Mouse (Mus musculus): ENCODE measurements around the gene 1700057G04Rik. TPM values are rescaled to one million over a fixed set of nuclear protein-coding genes. Genes with fewer than 3 reads are reported as not detected.
"Not testable (repeated sequence)": the region's sequence is repeated elsewhere in the genome, so short reads cannot be mapped to it uniquely, and the experiment has no call there.

1700057G04Rik gene
- total RNA-seq, 2 experiments from 2014 or later, result not detected

DNA sequence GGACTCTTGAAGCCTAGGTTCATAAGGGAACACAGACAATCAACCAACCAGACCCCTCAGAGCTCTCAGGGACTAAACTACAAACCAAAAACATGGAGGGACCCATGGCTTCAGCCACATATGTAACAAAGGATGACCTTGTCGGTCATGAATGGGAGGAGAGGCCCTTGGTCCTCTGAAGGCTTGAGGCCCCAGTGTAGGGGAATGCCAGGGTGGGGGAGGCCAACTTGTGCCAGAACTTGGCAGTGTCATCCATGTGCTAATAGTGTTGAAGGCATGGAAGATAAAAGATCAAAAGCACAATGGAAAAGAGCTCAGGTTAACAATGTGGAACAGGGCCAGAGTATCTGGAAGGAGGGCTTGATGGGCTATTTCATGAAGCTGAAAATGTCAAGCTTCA lies 10.9 kb upstream of the 1700057G04Rik start:
- no peak for DNase-seq (ENCODE audit: extremely low spot score in 1 of 2, low spot score in 1 of 2)

DNA sequence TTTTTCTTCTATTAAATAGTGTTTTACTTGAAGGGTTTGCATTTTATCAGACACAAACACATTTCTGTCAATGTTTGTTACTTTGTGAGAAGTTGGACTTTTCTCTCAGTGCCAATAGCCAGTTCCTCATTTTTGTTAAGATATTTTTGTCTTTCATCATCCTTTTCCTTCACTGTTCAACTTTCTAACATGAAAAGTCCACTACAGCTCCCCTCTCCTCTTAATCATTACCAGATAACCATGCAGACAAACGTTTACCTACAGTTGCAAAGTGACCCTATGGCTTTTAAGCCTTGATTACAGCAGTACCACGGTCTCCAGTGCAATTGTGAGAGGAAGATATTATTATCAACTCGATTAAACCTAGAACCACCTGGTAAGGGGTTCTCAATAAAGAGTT lies 8.0 kb upstream of the 1700057G04Rik start:
- DNase-seq (ENCODE audit: extremely low spot score in 1 of 2, low spot score in 1 of 2), result no peak

DNA sequence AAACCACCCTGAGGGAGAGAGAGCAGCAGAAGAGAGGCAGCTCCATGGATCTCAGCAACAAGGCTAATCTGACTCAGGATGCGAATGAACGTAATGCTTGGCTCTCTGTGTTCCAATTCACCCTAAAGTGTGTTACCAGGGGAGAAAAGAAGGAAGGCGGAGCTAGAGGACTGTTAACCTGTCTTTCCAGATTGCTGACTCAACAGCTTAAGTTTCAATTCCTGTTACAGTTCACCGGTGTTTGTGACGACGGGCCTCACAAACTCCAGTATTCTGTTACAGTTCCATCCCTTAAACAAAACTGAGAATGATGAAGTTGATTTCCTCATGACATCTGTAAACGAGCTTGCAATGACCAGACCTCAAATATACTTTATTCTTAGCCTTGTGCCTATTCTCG lies 4.1 kb upstream of the 1700057G04Rik start:
- no peak for DNase-seq (ENCODE audit: extremely low spot score in 1 of 2, low spot score in 1 of 2)

DNA sequence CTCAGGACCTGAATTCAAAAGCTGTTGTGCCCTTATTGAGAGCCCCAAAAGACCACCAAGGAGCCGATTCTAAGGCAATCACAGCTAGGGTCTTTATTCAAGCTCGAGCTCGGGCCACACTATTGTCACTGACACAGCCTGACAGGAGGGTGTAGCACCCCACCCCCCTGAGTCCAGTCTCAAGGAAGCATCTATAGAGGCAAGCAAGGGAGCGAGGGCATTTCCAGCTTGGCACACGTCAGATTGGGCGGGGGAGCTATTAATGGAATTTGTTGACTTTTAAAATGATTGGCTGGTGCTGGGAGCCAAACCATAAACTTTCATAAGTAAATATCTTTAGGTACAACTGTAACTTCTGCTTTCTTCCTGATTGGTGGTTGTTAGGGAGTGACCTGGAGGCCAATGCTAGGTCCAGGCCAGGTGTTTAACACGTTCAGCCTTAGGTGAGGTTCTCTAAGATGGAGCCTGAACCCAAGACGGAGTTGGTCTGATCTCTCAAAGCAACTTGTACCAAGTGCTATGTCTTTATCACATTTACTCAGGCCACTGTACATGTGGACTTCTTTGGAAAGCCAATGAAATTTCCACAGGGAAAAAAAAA lies 3.5 kb upstream of the 1700057G04Rik start:
- no peak for DNase-seq (ENCODE audit: extremely low spot score in 1 of 2, low spot score in 1 of 2)

DNA sequence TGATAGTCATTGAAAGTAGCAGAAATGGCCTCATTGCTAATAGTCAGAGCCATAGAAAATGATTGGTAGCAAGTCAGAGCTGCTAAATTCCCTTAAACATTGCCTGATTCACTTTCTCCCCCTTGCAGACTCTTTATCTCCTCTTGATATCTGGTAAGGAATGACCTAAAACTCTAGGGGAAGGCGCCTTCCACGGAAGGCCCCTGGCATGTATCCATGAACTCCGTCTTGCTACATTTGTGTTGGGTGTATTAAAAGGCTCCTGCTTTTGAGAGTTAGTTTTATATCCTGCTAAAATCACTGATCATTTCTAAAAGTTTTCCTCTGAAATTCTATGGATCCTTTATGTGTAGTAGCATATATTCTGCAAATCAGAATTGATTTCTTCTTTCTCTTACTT lies 7.6 kb downstream of the 1700057G04Rik start:
- no peak for DNase-seq (ENCODE audit: extremely low spot score in 1 of 2, low spot score in 1 of 2)

DNA sequence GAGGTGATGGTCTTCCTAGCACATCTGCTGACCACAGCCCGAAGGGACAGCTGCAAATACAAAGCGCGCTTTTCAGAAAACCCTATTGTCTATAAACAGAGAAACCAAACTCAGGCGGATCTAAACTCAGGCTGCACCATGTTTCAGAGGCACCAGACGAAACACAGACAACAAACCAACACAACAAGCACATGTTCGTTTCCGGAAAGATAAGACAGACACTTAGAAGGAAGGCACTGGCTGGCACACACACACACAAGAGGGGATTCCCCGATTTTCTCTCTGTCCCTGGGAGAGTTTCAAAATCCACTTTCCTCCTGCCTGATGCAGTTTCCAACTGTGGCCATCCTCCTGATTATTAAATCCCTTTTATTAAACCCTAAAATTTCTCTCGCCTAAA lies 16.8 kb downstream of the 1700057G04Rik start:
- not testable (repeated sequence) for DNase-seq (ENCODE audit: extremely low spot score in 1 of 2, low spot score in 1 of 2)

DNA sequence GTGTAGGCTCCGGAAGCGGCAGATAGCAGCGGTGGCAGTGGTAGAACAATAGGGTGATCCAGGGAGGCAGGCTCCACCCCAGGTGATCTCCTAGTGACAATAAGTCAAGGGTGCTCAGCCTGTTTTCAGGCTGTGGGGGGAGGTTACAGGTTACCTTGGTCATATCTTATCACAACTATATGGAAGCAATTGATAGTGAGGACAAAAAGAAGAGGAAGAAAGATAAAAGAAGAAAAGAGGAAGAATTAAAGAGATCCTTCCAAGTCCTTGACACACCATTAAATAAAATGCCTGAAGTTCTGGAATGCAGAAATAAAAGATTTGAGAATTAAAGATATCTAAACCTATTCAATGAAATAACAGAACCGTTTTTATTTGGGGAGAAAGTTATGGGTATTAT lies 17.6 kb downstream of the 1700057G04Rik start:
- no peak for DNase-seq (ENCODE audit: extremely low spot score in 1 of 2, low spot score in 1 of 2)

DNA sequence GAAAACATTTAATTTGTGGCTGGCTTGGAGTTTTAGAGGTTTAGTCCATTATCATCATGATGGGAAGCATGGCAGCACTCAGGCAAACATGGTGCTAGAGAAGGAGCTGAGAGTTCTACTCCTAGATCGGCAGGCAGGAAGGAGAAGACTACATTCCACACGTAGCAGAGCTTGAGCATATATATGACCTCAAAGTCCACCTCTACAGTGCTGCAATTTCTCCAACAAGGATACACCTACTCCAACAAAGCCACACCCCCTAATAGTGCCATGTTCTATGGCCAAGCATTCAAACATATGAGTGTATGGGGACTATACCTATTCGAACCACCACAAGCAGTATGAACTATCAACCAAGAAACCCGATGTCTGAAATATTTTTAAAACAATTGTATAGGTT lies 22.2 kb downstream of the 1700057G04Rik start:
- no peak for DNase-seq (ENCODE audit: extremely low spot score in 1 of 2, low spot score in 1 of 2)

DNA sequence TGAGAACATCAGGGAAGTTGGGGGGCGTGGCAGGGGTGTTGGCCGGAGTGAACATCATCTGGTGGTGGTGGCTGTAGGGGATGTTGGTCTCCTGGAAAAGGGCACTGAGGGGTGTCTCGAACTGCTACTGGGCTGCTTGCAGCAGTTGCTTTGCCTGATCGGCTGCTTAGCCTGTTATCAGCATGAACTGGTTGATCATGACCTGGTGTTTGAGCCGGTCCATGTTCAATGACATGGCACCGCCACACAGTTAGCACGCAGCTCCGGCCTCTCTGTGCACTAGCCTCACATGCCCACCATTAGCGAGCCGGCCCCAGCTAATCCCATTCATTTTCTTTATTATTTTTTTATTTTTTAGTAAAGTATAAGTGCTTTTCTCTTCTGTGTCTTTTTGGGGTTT lies 25.7 kb downstream of the 1700057G04Rik start:
- no peak for DNase-seq (ENCODE audit: extremely low spot score in 1 of 2, low spot score in 1 of 2)

DNA sequence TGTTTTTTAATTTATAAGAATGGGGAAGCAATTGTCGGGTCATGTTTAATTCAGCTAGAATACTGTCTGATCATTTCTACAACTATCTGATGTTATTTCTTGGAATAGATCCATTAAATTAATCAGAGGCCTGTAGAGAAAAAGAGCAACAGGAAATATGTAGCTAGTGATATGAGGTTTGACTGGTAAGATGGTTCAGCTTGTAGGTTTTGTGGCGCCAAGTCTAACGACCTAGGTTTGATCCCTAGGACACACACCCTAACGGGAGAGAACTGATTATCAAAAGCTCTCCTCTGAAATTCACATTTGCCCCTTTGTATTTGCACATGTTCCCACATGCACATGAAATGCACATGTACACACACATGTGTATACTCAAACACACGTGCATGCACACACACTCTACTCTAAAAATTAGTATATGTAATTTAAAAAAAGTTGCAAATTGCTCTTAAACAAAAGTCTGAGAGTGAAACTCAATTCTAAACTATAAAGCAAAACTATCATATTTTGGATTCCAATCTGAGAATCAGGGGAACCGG lies 26.2 kb downstream of the 1700057G04Rik start:
- DNase-seq (ENCODE audit: extremely low spot score in 1 of 2, low spot score in 1 of 2), result no peak

DNA sequence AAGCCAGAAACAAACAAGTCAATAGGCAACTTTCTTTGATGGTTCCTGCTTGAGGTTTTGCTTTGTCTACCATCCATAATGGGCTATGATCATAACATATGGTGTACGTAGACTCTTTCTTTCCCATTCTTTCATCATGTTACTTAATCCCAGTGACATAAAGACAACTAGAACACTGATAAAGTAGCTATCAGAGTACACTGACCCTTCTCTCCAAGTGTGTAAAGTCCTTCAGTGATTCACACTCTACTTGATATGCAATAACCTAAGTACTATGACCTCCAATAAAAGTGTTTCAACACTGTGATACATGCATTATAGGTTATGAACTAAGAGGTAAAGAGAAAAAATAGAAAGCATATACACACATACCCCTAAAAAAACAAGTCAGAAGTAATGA lies 27.9 kb downstream of the 1700057G04Rik start:
- no peak for DNase-seq (ENCODE audit: extremely low spot score in 1 of 2, low spot score in 1 of 2)

DNA sequence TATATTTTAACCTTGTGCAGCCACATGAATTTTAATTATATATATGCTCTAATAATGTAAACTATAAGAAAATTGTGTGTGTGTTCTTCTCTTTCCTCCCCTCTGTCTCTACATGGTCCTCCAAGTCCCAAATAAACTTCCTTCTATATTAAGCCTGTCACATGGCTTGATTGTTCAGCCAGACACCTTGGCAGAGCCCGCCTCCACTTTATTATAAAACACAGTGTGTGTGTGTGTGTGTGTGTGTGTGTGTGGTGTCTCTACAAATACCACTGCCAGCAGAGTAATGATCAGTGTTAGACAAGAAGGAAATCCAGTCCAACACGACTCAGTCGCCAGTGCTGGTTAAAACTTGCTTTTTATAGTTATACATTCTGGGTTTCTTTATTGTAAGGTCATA lies 28.5 kb downstream of the 1700057G04Rik start:
- no peak for DNase-seq (ENCODE audit: extremely low spot score in 1 of 2, low spot score in 1 of 2)

DNA sequence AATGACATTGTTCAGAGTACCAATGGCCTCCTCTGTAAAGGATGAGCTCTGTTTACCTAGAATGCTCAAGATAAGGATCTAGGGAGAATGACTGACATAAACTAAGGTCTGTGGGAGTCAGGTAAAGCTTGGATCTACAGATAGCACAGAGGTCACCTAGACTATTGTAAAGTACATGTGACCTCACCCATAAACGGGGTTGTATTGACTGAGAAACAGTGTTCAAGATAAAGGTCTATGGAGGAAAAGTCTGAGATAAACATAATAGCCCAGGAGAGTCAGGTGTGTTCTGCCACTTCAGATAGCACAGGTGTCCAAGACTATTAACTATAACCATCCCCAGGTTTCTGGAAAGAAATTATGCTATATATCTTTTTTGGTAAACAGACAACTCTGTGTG lies 29.8 kb downstream of the 1700057G04Rik start:
- DNase-seq (ENCODE audit: extremely low spot score in 1 of 2, low spot score in 1 of 2), result no peak

DNA sequence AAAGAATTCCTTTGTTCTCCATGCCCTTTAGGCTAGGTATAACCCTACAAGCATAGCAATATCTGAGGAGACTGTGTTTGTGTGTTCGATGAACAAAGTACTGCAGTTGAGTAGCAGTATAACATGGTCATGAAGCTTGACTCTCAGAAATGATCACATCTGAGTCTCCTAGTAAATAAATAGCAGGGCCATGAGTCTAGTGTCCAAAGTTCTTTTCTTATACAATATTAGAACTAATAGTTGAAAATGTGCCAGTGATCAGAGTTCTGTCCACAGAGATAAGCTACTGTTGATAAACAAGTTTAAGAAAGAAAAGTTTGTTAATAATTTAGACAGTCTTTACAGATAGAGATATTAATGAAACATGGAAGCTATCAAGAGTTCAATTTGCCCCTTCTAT lies 42.7 kb downstream of the 1700057G04Rik start:
- DNase-seq (ENCODE audit: extremely low spot score in 1 of 2, low spot score in 1 of 2), result no peak

DNA sequence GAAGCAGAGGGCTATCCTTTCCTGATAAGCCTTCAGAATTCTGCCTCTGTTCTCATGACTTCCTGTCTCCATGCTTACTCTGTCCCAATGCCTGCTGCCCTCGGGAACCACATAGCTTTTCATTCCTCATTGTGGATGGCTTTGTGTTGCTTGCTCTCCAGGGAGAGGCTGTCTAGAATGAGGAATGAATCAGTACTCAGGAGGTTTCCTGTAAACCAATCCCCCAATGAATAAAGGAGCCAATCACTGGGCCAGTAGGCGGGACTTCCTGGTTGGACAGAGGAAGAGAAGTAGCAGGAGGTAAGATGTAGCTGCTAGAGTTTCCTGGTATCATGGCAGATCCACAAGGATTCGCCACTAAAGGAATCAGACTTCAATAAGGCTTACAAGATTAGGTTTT lies 44.1 kb downstream of the 1700057G04Rik start:
- DNase-seq (ENCODE audit: extremely low spot score in 1 of 2, low spot score in 1 of 2), result no peak

DNA sequence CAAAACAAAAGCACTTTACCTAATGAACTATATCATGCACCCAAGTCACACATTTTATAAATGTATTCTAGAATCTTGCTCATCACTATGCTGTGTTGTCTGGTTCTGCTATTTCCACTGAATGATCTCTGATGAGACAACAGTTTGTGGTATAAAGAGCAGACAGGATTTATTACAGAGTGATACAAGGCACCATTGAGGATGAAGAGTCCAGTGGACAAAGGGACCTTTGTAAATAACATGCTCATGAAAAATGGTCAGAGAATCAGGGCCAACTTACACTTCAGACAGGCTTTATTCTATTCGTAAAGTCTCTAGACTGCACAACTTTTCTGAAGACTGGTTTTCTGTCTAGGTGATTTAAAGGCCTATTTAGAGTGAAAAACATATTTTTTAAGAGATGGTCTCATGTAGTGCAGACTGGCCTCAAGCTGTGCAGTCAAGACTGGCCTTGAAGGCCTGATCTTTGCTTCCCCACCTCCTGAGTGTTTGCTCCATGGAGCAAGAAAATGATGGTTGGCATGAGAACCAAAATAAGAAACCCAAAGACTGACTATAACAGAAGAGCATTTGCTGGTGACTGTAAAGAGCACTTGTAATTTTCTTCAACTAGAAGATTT lies 51.6 kb downstream of the 1700057G04Rik start:
- DNase-seq (ENCODE audit: extremely low spot score in 1 of 2, low spot score in 1 of 2), result no peak

DNA sequence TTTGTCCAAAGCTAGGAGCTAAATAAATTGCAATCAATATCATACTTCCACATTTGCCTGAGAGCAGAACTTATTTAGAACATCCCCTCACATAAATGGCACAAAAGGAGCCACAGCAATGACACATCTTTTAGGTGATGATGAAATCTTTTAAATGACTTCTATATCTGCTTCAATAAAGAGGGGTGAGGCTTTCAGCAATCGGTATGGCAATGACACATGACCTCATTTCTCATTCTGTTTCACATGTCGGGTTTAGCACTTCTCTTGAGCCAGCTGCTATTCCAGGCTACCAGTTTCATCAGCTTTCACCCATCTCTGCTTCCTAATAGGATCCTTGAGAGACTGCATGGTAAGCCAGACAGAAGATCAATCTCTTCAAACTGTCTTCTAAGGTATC lies 54.3 kb downstream of the 1700057G04Rik start:
- DNase-seq (ENCODE audit: extremely low spot score in 1 of 2, low spot score in 1 of 2), result no peak

DNA sequence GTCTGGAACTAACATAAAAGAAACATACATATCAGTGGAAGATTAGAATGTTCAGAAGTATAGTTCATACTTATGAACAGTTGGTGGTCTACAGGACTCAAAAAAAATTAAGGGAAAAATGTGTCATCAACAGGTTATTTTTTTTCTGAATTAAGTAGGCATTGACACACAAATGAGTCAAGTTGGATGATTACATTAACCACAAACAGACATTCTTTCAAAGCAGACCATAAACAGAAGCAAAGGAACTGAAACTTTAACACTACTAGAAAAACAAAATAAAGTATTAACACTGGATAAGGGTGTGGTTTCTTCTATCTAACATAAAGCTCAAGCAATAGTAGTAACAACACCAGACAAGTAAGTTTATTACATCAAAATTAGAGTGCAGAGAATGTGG lies 59.7 kb downstream of the 1700057G04Rik start:
- no peak for DNase-seq (ENCODE audit: extremely low spot score in 1 of 2, low spot score in 1 of 2)

DNA sequence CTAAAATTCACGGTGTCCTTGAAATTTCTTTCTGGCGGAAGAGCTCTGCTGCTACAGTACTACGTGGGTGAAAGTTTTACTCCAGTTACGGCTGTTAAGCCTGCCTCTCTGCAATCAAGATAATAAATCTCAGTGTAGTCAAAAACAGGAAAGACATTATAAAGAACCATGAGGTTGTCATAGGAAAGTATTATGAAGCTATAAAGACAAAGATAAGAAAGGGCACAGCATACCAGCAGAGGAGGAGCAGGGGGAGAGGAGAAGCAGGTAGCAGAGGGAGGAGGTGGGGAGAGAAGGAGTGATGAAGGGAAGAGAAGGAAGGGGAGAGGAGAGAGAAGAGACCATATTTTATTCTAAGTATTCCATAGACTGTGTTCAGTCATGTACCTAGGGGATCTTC lies 64.7 kb downstream of the 1700057G04Rik start:
- no peak for DNase-seq (ENCODE audit: extremely low spot score in 1 of 2, low spot score in 1 of 2)

DNA sequence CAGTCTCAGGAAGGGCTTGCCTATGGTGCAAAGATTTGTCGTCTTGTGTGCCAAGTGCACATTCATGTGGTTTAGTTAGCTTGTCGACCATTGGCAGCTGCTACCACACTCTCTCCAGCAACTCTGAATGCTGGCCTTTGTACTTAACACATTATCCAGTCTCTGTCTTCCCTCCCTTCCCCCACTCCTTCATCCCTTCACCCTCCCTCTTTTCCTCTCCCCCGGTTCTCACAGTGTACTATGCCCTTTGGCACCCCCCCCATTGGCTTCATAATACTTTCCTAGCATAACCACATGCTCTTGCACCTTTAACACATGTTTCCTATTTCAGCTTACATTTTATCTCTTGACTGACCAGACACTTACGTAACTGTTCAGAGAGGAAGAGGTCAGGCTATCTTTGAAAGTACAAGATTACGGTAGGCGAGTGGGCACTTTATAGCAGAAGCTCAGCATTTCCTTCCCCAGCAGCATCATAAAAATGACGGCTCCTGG lies 65.6 kb downstream of the 1700057G04Rik start:
- DNase-seq (ENCODE audit: extremely low spot score in 1 of 2, low spot score in 1 of 2), result no peak

DNA sequence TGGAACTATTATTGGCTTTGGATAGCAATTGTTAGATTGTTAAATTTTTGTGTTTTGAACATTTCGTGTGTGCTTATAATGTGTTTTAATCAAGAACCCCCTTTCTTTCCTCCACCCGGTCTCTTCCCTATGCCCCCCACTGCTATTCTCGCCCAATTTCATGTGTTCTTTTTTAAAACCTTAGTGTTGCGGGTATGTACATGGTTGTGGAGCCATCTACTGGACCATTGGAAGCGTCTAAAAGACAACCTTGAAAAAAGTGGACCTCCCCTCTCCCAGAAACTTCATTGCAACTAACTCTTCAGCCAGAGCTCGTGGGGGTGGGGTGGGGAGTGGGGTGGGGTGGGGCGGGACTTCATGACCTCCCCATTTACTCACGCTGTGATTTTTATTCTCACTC lies 66.2 kb downstream of the 1700057G04Rik start:
- no peak for DNase-seq (ENCODE audit: extremely low spot score in 1 of 2, low spot score in 1 of 2)

DNA sequence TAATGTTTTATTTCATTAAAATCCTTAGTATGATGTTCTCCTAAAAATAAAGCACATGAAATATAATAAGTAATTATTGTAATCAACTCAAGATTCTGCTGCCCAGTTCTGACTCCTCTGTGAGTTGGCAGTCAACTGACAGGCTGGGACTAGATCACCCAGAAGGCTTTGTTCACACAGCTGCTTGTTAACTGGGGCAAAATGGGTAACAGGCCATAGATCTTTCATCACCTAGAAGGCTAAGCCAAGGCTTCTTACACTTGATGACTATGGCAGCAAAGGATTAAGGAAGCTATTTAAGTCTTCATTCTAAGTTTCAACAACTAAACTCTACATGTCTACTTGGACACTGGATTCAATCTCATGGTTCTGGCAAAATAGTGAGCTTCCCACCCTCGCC lies 68.8 kb downstream of the 1700057G04Rik start:
- no peak for DNase-seq (ENCODE audit: extremely low spot score in 1 of 2, low spot score in 1 of 2)
